Mouse (Mus musculus) olfactory bulb, adult 2 months (tissue): ENCODE measurements around the gene Sfmbt2.
"Not testable (repeated sequence)": the region's sequence is repeated elsewhere in the genome, so short reads cannot be mapped to it uniquely, and the experiment has no call there.

ENCODE experiments used
- CTCF ChIP-seq: fragments of 200-500 bp; IDR thresholded peaks from 2 replicates; pipeline ENCODE4 v1.5.1; 2012; ENCODE audit warnings: low read depth, mild to moderate bottlenecking, low read length, moderate library complexity; ENCODE audit not compliant: insufficient read depth
- POLR2A ChIP-seq: fragments of 200-500 bp; IDR thresholded peaks from 2 replicates; pipeline ENCODE4 v1.6.1; 2012; ENCODE audit warnings: mild to moderate bottlenecking, low read depth, low read length, moderate library complexity; ENCODE audit not compliant: insufficient read depth

- not testable (repeated sequence) for TF ChIP-seq CTCF, POLR2A
These were observed 26.2 kb upstream of the Sfmbt2 start for GRCm38 (mm10) chr2:10344073-10344472.
